Mouse (Mus musculus): ENCODE results near the gene Wwox.

Wwox gene

DNA sequence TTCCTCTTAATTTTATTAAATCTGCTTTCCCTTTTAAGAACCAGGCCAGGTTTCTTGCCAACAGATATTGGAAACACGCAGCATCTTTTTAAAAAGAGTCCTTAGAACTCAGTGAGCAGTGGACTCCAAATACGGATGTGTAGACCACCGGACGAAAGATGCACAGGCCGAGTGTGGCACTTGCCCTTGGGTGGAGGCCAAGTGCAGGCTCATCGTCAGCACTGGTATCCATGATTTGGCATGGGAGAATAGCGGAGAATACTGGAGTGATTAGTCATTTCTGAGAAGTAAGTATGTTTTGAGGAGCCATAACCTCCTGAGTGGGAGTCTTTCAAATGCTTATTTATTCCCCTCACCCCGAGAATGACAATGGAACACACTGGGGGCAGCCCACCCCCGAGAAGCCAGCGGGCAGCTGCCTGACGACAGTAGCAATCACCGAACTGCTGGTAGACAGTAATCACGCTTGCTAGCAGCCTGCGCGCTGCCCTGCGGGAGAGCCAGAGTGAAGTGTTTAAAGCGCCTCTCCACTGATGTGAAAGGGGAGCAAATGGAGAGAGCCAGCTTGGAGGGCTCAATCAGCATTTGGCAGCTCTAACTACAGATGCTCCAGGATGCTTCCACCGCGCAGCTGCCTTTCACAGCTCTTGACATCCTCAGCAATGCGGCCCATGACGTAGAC lies 29.2 kb downstream of the Wwox start:
- no peak for DNase-seq (ENCODE audit: inconsistent age in 2 of 2, low spot score in 1 of 2)

DNA sequence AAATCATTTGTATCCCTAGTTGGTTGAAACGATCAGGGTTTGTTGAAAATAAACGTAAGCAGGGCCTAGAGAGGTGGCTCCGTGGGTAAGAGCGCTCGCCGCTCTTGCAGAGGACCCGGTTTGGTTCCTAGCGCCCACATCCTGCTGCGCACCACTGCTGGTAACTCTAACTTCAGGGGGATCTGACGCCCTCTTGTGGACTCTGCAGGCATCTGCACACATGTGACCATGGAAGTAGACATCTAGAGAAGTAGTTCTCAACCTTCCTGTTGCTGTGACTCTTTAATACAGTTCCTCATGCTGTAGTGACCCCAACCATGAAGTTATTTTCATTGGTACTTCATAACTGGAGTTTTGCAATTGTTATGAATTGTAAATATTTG lies 29.7 kb downstream of the Wwox start:
- no peak for DNase-seq (ENCODE audit: inconsistent age in 2 of 2, low spot score in 1 of 2)

DNA sequence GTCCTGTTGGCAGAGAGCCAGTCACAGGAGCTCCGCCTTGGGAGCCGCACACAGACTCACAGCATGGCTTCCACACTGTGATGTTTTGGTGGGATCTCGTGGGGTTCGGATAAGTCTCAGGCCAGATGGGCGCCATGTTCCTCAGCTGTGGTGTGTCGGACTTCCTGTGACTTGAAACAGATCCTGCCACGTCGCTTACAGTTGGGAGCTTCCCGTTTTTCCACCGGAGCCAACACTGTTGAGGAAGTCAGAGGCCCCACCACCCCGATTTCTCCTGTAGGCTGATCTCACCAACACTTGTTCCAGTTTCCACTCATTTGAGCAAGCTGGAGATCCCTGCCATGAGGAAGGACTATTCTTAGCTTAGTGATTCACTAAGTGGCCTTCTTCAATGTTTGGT lies 34.1 kb downstream of the Wwox start:
- no peak for DNase-seq (ENCODE audit: inconsistent age in 2 of 2, low spot score in 1 of 2)

DNA sequence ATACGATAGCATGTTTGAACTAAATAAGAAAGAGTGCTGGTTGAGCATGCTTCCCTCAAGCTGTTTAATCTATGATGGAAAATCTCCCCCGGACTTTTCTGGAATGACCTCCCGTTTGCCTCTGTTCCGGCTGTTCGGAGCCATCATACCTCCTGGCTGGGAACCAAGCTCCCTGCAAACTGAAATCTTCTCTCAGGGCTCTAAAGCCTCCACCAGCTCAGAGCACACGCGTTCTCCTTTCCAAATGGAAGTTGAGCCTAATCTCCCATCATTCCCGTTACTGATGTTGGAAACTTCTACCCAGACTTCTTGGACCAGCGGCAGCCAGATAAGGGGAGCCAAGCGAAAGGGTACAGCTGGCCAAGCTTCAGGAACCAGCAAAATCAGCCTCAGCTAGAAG lies 37.5 kb downstream of the Wwox start:
- no peak for DNase-seq (ENCODE audit: inconsistent age in 2 of 2, low spot score in 1 of 2)

DNA sequence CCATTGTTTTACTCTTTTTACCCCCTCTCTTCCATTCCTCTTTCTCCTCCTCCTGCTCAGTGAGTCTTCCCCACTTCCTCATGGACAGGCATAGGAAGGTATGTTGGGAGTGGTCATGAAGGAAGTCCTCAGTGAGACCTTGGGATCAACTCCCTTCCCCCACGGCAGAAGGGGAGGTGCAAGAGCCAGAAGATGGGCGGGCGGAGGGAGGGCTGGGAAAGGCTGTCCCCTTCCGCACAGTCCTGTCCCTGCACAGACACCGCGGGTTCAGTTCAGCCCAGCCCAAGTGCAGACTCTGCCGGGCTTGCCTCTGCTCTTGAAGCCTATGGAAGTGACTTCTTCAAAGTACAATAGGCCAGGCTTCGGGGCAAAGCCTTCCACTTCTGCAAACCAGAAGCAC lies 38.3 kb downstream of the Wwox start:
- DNase-seq (ENCODE audit: inconsistent age in 2 of 2, low spot score in 1 of 2), result no peak

DNA sequence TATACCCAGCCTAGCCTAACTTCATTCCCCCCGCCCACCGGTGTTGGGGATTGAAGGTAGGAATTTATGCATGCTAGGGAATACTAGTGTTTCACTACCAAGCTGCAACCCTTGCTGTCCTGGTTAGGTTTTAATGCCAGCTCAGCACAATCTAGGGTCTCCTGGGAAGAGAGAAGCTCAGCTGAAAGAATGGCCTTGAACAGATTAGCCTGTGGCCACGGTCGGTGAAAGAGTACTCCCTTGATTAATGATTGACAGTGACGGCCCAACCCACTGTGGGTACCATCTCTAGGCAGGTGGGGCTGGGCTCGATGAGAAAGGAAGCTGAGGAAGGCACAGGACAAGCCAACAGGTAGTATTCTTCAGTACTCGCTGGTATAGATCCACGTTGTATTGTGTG lies 40.3 kb downstream of the Wwox start:
- no peak for DNase-seq (ENCODE audit: inconsistent age in 2 of 2, low spot score in 1 of 2)

DNA sequence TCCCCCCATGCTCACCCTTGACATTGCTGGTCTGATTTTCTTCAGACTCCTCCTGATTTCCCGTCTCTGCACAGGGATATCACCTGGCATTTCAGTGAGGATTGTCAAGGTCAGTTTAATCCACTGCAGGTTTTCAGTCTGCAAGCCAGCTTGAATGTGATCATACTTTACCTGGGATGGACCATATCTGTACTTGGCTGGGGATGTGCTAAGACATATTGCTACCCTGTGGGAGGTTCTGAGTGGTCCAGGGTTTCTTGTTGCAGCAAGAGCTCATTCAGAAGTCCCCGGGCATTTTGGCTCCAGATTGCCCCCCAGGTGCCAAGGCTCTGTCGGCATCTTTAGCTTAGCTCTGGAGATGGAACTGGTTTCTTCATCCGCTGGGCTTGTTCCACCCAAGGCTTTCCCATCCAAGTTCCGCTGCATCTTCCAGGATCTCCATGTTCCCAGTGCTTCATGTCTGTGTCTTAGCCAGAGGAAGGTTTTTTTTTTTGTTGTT lies 52.3 kb downstream of the Wwox start:
- DNase-seq (ENCODE audit: inconsistent age in 2 of 2, low spot score in 1 of 2), result no peak

DNA sequence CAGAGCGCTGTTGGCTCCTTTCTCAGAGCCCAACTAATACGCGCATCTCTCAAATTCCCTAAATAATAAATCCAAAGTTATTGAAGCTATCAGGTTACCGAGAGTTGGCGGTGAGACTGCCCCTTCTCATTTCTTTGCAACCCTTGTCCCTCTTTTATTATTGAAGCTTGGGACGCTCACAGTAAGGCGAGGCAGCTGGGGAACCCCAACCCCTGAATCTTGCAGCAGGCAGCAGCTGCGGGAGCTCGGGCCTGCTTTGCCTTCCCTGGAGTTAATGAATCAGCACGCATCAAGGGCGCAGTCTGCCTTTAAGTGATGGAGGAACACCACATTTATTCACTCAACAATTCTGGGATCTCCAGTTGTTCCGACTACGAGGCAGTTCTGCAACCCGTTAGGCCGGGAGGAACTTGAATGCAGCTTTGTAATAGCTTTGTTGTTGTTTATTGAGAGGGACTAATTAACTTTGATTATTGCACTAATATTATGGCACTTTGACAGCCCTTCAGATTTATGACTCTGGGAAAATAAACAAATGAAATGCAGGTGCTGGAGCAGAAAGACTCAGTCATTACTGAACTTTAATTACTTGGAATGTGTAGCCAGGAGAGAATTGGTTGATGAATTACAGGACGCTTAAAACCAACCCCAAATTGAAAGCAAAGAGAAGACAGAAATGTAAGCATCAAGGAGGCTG lies 60.1 kb downstream of the Wwox start:
- no peak for DNase-seq (ENCODE audit: inconsistent age in 2 of 2, low spot score in 1 of 2)

DNA sequence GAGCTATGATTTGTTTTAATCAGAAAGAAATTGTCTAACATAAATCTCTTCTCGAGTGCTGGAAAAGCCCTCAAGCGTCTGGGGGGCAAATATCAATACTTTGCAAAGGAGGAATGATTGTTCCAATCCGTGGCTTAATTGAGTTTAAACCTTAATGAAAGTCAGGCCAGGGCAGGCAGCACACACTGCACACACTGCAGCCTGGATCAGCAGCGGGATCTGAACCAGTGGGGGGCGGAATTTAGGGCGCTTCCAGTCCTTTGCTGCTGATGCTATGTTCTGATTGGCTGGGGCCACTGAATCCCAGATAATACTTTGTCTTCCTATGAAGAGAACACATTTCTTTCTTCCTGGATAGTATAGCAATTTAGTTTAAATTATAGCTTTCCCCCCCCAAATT lies 62.5 kb downstream of the Wwox start:
- DNase-seq (ENCODE audit: inconsistent age in 2 of 2, low spot score in 1 of 2), result no peak

DNA sequence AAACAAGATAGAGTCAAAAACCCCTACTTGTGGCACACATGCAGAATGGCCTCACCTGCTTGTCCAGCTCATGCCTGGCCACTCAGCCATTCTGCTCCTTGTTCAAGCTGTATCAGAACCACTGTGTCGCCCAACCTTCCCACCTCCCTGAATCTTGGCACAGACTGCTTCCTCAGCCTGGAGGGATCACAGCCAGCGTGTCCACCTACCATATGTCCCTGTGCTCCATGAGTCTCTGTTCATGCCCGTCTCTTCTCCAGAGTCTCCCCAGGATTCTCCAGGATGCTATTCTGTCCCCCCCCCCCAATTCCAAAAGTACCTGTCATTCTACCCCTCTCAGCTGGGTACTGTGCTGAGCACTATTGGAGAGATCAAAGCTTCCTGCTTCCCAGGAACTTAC lies 63.7 kb downstream of the Wwox start:
- no peak for DNase-seq (ENCODE audit: inconsistent age in 2 of 2, low spot score in 1 of 2)

DNA sequence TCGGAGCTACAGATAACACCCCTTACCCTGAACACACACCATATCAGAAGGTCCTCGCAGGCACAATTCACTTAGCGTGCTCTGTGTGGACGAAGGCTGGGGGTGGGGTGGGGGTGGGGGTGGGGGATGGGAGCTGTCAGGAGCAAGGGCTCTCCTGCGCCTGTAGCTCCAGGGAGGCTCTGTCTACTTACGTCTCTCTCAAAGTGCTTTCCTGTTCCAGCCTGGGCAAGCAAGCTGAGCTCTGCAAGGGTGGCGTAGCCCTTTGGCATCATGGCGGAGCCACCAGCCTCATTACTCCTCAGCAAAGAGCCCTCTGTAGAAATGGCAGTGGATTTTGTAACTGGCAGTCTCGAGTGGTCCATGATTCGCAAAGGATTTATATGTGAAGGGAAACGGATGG lies 65.4 kb downstream of the Wwox start:
- no peak for DNase-seq (ENCODE audit: inconsistent age in 2 of 2, low spot score in 1 of 2)

DNA sequence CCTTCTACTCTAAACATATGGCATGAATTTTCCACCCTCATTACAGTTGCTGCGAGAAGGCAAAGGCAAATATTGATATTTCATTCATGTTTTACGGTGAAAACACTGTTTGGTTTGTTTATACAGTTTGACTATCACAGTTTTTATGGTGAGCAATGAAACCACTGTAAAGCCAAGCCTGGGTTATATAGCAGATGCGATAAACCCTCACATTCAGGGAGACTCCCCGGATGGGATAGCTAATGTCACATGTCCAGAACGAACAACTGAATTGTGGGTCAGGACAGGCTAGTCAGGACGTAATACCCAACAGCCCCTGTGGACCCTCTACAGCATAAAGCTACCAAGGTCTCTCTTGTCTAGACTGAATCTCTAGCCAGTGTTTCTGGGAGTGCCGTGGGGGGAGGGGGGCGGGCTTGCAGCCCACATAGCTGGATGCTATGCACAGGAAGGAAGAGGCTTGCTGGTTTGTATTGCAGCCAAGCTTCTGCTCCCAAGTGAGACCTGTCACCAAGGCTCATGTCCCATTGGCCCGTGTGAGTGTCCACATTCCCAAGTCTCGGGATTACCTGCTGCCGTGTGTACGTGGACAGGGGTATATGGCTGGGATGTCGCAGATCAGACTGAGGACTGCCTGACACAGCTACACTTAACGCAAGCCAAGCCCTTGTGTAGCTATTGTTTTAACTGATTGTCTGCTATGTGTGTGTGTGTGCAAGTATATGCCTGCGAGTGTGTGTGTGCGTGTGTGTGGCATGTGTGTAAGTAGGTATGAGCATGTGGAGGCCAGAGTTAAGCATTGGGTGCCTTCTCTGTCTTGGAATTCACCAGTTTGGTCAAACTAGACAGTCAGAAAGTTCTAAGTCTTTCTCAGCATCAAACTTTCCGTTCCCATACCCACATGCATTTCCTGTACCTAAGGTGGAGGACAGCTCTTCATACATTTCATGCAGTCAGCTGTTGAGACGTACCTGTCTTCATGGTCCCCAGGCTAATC lies 66.2 kb downstream of the Wwox start:
- no peak for DNase-seq (ENCODE audit: inconsistent age in 2 of 2, low spot score in 1 of 2)

DNA sequence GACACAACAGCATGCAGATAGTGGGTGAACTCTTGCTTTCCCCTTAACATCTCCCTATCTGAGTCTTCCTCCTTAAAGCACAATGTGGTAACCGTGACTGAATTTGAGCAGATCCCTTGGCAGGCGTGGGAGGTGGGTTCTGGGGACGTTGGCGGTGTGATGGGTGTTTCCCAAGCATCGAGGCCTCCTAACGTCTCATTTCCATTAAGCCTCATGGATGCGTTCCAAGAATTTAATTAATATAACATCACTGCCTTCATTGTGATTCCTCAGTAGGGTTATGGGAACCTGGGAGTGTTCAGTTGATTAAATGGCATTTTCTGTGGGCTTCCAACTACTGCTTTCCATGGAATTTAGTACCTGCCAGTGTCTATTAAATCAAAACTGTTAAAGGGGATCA lies 67.9 kb downstream of the Wwox start:
- no peak for DNase-seq (ENCODE audit: inconsistent age in 2 of 2, low spot score in 1 of 2)

DNA sequence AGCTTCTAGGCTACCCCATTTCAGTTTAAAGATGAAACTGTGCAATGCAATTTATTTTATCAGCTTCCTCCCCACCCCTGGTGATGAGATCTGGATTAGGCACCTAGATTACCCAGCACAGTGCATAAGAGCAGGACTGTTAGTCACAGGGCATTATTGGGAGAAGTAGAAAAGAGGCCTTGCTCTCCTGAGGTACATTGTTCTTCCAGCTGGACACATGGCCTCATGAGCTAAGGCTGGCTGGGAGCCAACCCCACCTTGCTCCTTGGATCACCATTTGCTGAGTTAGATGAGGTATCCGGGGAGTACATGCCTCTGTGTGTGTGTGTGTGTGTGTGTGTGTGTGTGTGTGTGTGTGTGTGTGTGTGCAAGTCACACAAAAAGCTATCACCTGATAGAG lies 70.8 kb downstream of the Wwox start:
- no peak for DNase-seq (ENCODE audit: inconsistent age in 2 of 2, low spot score in 1 of 2)

DNA sequence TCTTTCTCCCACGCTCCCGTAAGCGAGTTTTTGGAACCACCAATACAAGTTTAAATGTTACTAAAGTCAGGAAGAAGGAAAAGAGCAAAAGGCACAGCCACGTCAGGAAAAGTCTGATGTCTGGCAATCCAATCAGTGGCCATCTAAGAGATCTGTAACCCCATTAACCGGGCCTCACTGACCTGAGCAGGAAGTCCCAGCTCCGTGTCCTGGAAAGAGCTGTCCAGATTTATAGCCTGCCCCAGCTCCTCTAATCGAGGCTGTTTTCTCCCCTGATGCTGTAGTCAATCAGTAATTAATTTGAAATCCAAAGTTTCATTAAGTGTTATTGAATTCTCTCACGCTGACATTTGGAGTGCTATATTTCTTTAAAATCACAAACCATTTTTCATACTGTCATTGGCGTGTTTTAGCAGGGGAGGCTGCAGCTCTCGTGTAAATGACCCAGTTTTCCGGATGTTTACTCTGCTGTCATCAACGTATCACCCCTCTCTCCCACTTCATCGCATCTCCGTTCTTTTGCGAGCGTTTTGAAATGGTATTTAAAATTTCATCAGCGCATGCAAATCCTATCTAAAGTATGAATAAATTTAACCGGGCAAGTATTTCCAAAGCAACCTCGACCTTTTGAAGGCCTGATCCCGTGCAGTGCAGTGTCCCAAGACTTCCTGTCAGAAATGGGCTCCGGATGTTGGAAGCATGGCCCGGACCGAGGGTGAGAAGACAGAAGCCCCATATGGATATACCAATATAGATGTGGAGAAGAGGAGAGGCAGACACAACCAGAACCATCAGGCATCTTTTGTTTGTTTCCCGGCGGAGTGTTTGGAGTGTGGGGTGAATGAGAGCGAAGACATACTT lies 72.8 kb downstream of the Wwox start:
- no peak for DNase-seq (ENCODE audit: inconsistent age in 2 of 2, low spot score in 1 of 2)

DNA sequence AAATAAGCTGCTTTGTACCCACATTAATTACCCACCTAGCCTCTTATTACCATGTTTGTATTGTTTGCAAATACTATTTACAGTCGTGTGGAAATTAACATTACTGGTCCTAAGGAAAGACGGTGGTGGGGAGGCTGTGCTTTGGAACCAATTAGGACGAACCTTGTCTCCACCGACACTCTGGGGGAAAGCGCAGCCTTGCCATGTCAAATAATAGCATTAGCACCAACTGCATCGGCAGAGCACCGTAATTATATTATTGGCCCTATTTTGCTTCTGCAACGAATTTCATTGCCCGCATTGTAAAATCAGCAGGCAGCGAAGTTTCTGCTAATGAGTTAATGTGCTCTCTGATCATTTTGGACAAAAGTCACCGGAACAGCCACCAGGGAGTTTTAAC lies 75.2 kb downstream of the Wwox start:
- no peak for DNase-seq (ENCODE audit: inconsistent age in 2 of 2, low spot score in 1 of 2)

DNA sequence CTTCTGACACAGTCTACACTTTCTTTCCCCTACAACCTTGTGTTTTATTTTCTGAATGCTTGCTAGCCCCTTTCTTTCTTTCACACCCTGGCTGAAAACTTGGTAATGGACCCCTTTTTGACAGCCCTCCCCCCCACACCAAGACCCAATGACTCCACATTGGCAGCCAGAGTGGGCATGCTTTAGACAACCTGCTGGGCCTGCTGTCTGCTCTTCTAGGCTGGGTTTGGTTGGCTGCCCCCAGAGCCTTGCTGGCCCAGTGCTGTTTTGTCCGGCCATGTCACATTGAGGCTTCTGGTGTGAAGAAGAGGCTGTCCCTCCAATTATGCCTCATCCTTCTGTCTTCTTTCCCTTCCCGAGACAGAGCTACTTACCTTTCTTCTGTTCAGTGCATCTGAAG lies 83.6 kb downstream of the Wwox start:
- DNase-seq (ENCODE audit: inconsistent age in 2 of 2, low spot score in 1 of 2), result no peak

DNA sequence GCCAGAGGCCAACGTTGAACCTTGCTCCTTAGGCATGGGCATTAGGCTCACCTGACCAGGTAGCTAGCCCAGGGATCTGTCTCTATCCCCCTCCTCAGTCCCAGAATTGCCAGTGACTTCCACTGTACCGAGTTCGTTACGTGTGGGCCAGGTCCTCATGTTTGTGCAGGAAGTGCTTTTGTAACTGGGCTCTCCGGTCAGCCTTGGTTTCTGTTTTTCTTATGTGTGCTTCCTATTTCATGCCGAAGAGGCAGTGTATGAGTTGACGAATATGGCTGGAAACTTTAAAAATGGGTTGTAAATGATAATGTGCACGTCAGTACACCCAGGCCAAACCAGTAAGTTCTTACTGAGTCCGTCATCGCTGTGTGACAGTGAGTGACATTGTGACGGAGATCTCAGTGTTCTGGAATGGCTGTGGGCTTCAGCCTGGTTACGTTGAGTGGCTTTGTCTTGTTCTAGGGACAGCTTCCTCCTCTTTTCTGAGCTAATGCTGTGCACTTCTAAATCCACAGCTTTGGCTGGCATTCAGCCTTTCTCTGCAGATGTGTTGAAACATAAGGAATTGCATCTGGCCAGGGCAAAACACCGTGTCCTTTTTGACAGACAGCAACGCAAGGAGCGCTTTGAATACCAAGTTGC lies 87.3 kb downstream of the Wwox start:
- DNase-seq (ENCODE audit: inconsistent age in 2 of 2, low spot score in 1 of 2), result no peak

DNA sequence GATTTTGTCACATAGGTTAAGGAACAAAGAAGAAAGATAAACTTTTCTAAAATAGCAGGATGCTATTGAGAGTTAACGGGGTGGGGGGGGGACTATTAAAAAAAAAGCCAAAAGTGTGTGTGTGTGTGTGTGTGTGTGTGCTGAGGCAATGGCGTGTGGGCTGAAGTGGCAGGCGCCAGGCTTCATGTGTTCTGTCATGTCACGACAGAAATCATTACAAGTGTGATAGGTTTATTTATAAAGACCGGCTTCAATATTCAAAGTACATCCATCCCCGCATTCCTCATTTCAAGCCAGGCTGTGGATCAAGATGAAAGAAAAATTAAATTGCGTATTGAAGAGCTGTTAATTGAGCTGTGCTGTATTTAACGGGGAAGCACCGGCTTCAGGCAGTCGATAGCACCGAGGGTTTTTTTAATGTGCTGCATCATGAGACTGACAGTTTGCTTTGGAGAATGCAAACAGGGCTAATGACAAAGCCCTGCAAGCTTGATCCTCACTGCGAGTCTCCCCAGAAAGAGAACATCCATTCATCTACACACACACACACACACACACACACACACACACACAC lies 88.3 kb downstream of the Wwox start:
- DNase-seq (ENCODE audit: inconsistent age in 2 of 2, low spot score in 1 of 2), result no peak

DNA sequence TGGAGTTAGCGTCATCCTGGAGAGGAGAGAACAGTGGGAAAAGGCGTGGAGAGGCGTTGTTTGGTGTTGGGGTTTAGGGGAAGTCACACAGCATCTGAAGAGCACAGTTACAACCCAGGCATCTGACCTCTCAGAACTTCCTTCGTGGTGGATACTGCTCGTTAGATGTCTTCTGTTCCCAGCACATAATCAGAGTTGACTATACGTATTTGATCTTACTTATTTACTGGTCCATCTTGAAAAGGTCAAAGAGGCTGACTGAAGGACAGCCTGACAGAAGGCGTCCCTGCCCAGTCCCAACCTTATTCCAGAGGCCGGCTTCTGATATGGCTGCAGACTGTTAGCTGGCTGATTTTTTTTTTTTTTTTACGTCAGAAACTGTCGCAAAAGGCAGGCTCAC lies 90.1 kb downstream of the Wwox start:
- DNase-seq (ENCODE audit: inconsistent age in 2 of 2, low spot score in 1 of 2), result no peak

All from adrenal gland, adult (tissue).